Mouse (Mus musculus): ENCODE results near the gene Dock8. TPM values are rescaled to one million over a fixed set of nuclear protein-coding genes. Genes with fewer than 3 reads are reported as not detected.

Dock8 gene
- polyA plus RNA-seq, 1 experiment: 0.72 TPM

GRCm38 (mm10) chr19:25062857-25063240 lies 63.5 kb downstream of the Dock8 start:
- Histone ChIP-seq H3K4me1 (ENCODE audit: control insufficient read depth, insufficient read depth, low read length) (no peaks in the 10 kb centered on the region), H3K4me3 (replicated peaks; ENCODE audit: insufficient read depth, low read depth, low read length) (no peak overlapping the region), H3K27ac (ENCODE audit: insufficient read depth, low read length) (no peak overlapping the region), H3K27me3 (ENCODE audit: control insufficient read depth, insufficient read depth, low read length) (no peaks in the 10 kb centered on the region)
- TF ChIP-seq CTCF (IDR thresholded peaks at IDR 0.05; ENCODE audit: borderline replicate concordance, insufficient read depth, low read depth, low read length) (no peak), POLR2A (IDR thresholded peaks at IDR 0.05; ENCODE audit: borderline replicate concordance, insufficient read depth, low read length) (no peak)
- WGBS: 88% methylated on average over 2 of the region's 2 CpGs
- DNase-seq: no peak

GRCm38 (mm10) chr19:25066229-25066628 lies 66.9 kb downstream of the Dock8 start:
- Histone ChIP-seq H3K4me1 (ENCODE audit: control insufficient read depth, insufficient read depth, low read length) (no peaks in the 10 kb centered on the region), H3K27ac (ENCODE audit: insufficient read depth, low read length) (no peak overlapping the region)
- 64% methylated on average over 9 of the region's 9 CpGs for WGBS

GRCm38 (mm10) chr19:25068518-25068917 lies 69.2 kb downstream of the Dock8 start:
- Histone ChIP-seq H3K4me1 (ENCODE audit: control insufficient read depth, insufficient read depth, low read length) (no peaks in the 10 kb centered on the region), H3K4me3 (replicated peaks; ENCODE audit: insufficient read depth, low read depth, low read length) (no peak overlapping the region), H3K27ac (ENCODE audit: insufficient read depth, low read length) (no peak overlapping the region), H3K27me3 (ENCODE audit: control insufficient read depth, insufficient read depth, low read length) (no peaks in the 10 kb centered on the region)
- DNase-seq: no peak
- no peak for TF ChIP-seq POLR2A (IDR thresholded peaks at IDR 0.05; ENCODE audit: borderline replicate concordance, insufficient read depth, low read length)
- TF ChIP-seq CTCF (IDR thresholded peaks at IDR 0.05; ENCODE audit: borderline replicate concordance, insufficient read depth, low read depth, low read length): no peak
- WGBS: 81% methylated on average over 8 of the region's 8 CpGs

More at GRCm38 (mm10) chr19:25066229-25066628, 66.9 kb downstream of the Dock8 start:
- TF ChIP-seq CTCF (IDR thresholded peaks at IDR 0.05; ENCODE audit: borderline replicate concordance, insufficient read depth, low read depth, low read length) (no peak), POLR2A (IDR thresholded peaks at IDR 0.05; ENCODE audit: borderline replicate concordance, insufficient read depth, low read length) (no peak)
- H3K4me3 ChIP-seq (replicated peaks; ENCODE audit: insufficient read depth, low read depth, low read length): no peak overlapping the region
- no peaks in the 10 kb centered on the region for H3K27me3 ChIP-seq (ENCODE audit: control insufficient read depth, insufficient read depth, low read length)
- DNase-seq: no peak

- WGBS: 82% methylated on average over 9 of the region's 9 CpGs
- H3K4me1 ChIP-seq (ENCODE audit: control insufficient read depth, insufficient read depth, low read length): no peaks in the 10 kb centered on the region
- H3K4me3 ChIP-seq (replicated peaks; ENCODE audit: insufficient read depth, low read depth, low read length): no peak overlapping the region
- no peak overlapping the region for H3K27ac ChIP-seq (ENCODE audit: insufficient read depth, low read length)
- H3K27me3 ChIP-seq (ENCODE audit: control insufficient read depth, insufficient read depth, low read length): no peaks in the 10 kb centered on the region
- no peak for DNase-seq
- TF ChIP-seq CTCF (IDR thresholded peaks at IDR 0.05; ENCODE audit: borderline replicate concordance, insufficient read depth, low read depth, low read length): no peak
- TF ChIP-seq POLR2A (IDR thresholded peaks at IDR 0.05; ENCODE audit: borderline replicate concordance, insufficient read depth, low read length): no peak
These were observed 73.2 kb downstream of the Dock8 start for GRCm38 (mm10) chr19:25072521-25072920.

DNA sequence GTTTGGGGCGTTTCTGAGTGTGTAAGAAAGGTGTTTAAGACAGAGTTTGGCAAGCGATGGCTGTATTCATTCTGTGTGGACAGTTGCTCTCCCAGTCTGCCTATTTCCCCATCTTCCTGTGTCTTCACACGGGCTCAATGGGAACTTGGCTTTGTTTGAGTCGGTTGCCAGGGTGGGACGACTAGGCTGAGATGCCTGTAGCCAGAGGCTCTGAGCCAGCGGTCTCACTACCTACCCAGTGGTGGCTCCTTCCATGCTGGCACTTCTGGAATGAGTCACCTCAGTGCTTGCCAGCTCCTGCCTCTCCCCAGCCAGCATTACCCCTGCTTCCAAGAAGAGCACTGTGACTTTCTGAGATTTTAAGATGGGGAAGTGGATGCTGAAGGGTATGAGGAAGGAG lies 75.4 kb downstream of the Dock8 start:
- Histone ChIP-seq H3K27ac (ENCODE audit: insufficient read depth, low read length) (no peak overlapping the region), H3K4me1 (ENCODE audit: control insufficient read depth, insufficient read depth, low read length) (no peaks in the 10 kb centered on the region), H3K4me3 (replicated peaks; ENCODE audit: insufficient read depth, low read depth, low read length) (no peak overlapping the region), H3K27me3 (ENCODE audit: control insufficient read depth, insufficient read depth, low read length) (no peaks in the 10 kb centered on the region)
- DNase-seq: peak in 1 of 2 experiments; percentile 4
- WGBS: 28% methylated on average over 6 of the region's 6 CpGs
- TF ChIP-seq POLR2A (IDR thresholded peaks at IDR 0.05; ENCODE audit: borderline replicate concordance, insufficient read depth, low read length) (no peak), CTCF (IDR thresholded peaks at IDR 0.05; ENCODE audit: borderline replicate concordance, insufficient read depth, low read depth, low read length) (no peak)

DNA sequence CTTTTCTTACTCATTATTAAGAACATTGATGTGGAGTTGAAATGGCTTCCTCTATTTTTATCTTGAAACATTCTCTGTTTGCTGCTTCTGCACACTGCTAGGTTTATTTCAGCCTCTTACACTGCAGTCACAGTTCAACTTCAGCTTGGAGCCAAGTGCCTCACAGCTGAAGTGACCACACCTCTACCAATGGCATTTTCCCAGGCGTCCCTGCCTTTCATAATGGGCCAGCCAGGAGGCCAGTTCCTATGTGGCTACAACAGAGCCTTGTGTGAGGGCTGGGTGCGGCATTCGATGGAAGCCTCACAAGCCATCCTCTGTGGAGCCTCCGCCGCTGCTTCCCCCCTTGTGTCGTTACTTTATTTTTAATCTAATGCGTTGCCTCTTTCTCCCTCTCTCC lies 78.3 kb downstream of the Dock8 start:
- 71% methylated on average over 7 of the region's 7 CpGs for WGBS
- Histone ChIP-seq H3K4me3 (replicated peaks; ENCODE audit: insufficient read depth, low read depth, low read length) (no peak overlapping the region), H3K27me3 (ENCODE audit: control insufficient read depth, insufficient read depth, low read length) (no peaks in the 10 kb centered on the region), H3K4me1 (ENCODE audit: control insufficient read depth, insufficient read depth, low read length) (no peaks in the 10 kb centered on the region), H3K27ac (ENCODE audit: insufficient read depth, low read length) (no peak overlapping the region)
- no peak for DNase-seq
- TF ChIP-seq CTCF (IDR thresholded peaks at IDR 0.05; ENCODE audit: borderline replicate concordance, insufficient read depth, low read depth, low read length) (no peak), POLR2A (IDR thresholded peaks at IDR 0.05; ENCODE audit: borderline replicate concordance, insufficient read depth, low read length) (no peak)

- Histone ChIP-seq H3K4me1 (ENCODE audit: control insufficient read depth, insufficient read depth, low read length) (no peaks in the 10 kb centered on the region), H3K27me3 (ENCODE audit: control insufficient read depth, insufficient read depth, low read length) (no peaks in the 10 kb centered on the region), H3K4me3 (replicated peaks; ENCODE audit: insufficient read depth, low read depth, low read length) (no peak overlapping the region), H3K27ac (ENCODE audit: insufficient read depth, low read length) (no peak overlapping the region)
- DNase-seq: no peak
- WGBS: 75% methylated on average over 8 of the region's 8 CpGs
- TF ChIP-seq POLR2A (IDR thresholded peaks at IDR 0.05; ENCODE audit: borderline replicate concordance, insufficient read depth, low read length) (no peak), CTCF (IDR thresholded peaks at IDR 0.05; ENCODE audit: borderline replicate concordance, insufficient read depth, low read depth, low read length) (no peak)
These were observed 78.8 kb downstream of the Dock8 start for GRCm38 (mm10) chr19:25078130-25078529.

- H3K27ac ChIP-seq (ENCODE audit: insufficient read depth, low read length): no peak overlapping the region
- H3K4me1 ChIP-seq (ENCODE audit: control insufficient read depth, insufficient read depth, low read length): no peaks in the 10 kb centered on the region
- H3K27me3 ChIP-seq (ENCODE audit: control insufficient read depth, insufficient read depth, low read length): no peaks in the 10 kb centered on the region
- 85% methylated on average over 5 of the region's 5 CpGs for WGBS
- no peak overlapping the region for H3K4me3 ChIP-seq (replicated peaks; ENCODE audit: insufficient read depth, low read depth, low read length)
- no peak for DNase-seq
- TF ChIP-seq POLR2A (IDR thresholded peaks at IDR 0.05; ENCODE audit: borderline replicate concordance, insufficient read depth, low read length) (no peak), CTCF (IDR thresholded peaks at IDR 0.05; ENCODE audit: borderline replicate concordance, insufficient read depth, low read depth, low read length) (no peak)
These were observed 80.8 kb downstream of the Dock8 start for GRCm38 (mm10) chr19:25080166-25080565.

Data from cerebellum, adult 2 months (tissue).